Mouse (Mus musculus) heart, adult 18-20 months (tissue): ENCODE results near the gene Mms22l. TPM values are rescaled to one million over a fixed set of nuclear protein-coding genes. Genes with fewer than 3 reads are reported as not detected.
"Not testable (repeated sequence)": the region's sequence is repeated elsewhere in the genome, so short reads cannot be mapped to it uniquely, and the experiment has no call there.

Source experiments
- DNase-seq, 2 experiments: peaks; one replicate each; pipeline ENCODE4 v3.0.0; 2021 to 2022; ENCODE audit warnings: mixed read lengths in 1 of 2
- total RNA-seq, 2 experiments: library from RNA; stranded (reverse); gene quantifications; 2 replicates each; pipeline ENCODE4 v1.2.3; 2021

Gene Mms22l
- total RNA-seq, 2 experiments from 2014 or later = 0.15 to 0.77 TPM

DNA sequence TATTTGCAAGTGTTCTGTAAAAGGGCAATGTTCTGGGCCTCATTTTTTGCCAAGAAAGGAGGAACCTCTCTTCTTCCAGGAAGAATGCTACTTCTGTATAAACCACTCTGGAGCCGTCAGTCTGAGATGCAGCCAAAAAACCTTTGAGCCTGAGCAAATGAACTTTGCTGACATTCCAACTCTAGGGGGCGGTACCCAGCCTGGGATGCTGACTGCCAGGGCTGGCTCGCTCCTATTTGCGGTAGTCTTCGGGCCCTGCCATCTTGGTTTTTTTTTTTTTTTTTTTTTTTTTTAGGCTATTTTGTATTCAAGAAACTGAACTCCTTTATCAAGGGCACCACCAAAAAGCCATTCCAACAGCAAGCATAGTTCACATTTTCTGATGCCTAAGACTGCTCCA is 124.2 kb downstream of the Mms22l start:
- no peak for DNase-seq

DNA sequence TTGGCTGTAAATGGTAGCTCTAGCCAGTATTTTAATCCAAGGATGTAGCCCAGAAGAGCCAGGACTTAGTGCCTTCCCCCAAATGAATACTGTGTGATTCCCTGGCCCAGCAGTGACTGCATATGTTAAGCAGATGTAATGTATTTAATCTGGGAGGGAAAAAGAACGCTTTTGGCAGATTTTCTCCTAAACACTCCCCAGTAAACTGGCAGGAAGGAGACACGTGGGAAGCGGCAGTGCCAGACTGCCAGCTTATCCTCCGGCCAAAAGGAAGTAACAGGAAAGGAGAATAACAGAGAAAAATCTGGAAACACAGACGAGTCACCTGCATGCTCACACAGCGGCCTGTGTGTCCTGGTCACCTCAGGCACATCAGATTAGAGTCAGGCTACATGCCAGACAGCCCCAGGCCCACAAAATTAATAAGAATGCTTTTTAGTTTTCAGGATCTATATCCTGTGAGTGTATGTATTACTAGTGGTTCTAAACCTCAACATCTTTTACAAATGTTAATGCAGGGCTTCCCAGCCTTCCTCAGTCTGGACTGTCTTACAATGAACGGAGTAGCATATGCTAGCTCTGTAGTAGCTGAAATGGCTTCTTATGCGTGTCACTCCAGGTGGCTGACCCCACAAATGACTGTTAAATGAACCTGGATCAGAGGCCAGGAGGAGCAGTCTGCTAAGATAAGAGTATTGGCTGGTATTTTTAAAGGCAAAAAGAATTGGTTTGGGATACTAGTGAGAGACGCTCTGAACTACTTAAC is 125.4 kb downstream of the Mms22l start:
- DNase-seq = no peak

DNA sequence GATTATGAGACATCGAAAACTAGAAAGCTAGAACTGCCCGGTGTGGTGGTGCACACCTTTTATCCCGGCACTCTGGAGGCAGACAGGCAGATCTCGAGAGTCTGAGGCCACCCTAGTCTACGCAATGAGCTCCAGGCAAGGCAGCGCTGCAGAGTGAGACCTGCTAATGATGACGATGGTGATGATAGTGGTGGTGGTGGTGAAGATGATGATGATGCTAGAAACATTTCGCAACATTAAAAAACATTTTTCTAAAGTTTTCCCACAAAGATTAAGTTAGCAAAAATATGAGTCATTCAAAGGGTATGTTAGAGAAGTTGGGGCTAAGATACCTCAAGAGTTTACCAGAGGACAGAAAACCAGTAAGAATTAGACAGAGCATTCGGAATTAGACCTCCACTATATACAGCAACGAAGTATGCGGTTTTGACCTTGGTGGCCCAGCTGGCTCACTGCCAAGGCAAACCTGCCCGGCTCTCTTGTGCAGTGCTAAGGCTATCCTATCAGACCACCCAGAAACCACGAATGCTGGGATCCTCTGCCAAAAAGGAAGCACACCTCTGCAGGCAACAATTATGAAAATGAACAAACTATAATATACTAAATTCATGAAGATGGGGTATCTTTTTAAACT is 129.8 kb downstream of the Mms22l start:
- no peak for DNase-seq

DNA sequence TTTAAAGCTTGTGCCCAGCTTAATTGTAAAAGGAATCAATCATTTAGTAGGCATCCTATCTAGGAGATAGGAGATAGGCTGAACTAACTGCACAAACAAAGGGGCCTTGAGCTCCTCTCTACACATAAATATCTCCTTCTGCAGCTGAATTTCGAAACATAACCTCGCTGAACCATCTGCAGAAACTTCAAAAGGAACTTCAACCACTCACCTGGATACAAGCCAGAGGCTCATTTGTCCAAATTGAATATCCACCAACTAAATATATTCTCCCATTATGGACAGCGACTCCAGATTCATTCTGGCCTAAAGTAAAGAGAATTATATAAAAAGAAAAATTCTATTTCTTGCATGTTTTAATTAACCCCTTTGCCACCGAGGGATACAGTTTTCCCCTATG is 130.4 kb downstream of the Mms22l start:
- no peak for DNase-seq

DNA sequence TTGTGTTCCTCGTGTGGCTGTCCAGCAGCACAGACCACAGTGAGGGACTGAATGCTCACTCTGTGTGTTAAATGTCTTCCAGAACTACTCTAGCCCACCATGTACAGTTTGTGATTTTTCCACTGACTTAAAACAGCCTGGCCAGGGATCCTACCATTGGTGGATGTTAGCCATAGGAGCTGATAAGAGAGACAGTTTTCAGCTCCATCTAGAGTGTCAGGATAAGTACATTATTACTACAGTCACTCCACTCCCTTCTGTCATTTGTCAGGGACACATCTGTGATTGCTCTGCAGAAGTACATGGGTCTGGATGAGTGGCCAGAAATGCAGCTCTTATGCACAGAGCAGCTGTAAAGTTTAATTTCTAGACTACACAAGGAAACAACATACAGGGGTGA is 131.6 kb downstream of the Mms22l start:
- no peak for DNase-seq

DNA sequence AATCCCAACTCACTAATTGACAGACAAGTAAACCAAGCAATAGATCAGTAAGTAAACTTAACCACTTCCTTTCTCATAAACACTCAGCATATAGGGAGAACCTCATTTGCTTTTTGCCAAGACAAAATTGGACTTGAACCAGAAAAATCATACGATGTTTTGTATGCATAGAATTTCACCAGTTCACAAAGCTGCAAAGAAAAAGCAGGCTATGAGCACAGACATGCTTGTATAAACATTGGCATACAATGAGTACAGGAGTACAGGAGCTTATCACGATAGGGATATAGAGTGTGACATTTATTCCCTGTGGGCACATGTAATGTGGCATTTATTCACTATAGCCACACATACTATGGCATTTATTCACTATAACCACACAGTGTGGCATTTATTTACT is 134.2 kb downstream of the Mms22l start:
- no peak for DNase-seq

DNA sequence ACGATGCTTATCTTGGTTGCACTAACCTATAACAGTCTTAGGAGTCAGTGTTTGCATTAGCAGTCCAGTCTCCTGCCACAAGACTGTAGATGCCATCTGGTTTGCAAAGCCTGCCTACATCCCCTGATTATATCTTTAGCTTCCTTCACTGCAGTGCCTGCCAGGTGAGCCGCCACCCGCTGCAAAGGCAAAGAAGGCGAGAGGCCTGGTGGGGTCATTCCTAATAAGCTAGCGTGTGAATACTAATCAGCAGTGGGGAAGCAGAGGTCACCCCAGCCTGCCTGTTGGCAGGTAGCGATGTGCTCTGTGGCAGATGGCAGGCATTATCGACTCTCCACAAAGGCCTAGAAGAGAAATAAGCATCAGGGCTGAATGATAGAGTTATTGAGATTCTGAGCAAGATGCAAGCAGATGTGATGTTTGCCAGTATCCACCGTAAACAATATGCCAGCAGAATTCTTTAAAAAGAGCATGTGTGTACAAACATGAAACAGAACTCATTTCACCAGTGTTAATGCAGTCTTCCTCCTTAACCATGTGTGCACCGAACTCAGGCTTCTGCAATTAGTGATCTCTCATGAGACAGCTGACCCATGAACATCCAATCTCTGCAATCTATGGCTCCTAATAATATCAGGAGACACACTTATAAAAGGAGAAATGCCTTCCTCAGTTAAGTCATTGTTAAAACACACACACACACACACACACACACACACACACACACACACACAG is 135.1 kb downstream of the Mms22l start:
- DNase-seq = no peak

DNA sequence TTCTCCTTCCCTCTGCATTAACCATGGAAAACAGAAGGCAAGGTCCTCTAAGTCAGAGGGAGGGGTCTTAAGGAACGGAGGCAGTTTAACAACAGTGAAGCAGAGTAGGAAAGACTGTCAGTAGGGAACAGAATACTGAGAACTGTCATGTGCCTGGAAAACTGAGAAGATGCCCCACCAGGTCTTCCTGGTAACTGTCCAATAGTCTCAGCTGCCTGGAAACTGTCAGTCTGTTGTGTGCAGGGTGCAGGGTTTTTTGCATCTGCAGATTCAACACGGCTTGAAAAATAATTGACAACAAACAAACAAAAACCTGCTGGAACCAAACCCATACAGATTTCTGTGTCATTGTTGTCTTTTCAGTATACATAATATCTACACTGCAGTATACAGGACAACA is 146.1 kb downstream of the Mms22l start:
- DNase-seq = no peak

DNA sequence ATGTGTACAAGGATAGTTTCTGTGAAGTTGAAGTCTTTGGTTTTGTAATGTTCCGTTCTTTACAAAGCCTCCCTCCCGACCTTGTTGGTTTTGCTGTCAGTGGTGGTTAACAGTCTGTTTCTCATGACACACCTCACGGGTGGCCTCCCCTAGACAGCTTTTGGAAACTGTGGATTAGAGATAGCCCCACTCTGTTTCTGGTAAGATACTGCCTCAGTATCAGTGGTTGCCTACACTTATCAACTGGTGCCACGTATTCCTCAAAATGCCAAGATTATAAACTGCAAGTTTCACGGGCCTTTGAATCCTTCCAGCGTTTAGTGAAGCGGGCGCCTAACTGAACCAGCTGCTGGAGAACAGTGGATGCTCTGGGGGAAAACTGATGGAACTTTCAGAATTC is 148.5 kb downstream of the Mms22l start:
- DNase-seq = not testable (repeated sequence)
